Comparison of ENCODE assay signal across 8 mouse cellular contexts in the genomic region with DNA sequence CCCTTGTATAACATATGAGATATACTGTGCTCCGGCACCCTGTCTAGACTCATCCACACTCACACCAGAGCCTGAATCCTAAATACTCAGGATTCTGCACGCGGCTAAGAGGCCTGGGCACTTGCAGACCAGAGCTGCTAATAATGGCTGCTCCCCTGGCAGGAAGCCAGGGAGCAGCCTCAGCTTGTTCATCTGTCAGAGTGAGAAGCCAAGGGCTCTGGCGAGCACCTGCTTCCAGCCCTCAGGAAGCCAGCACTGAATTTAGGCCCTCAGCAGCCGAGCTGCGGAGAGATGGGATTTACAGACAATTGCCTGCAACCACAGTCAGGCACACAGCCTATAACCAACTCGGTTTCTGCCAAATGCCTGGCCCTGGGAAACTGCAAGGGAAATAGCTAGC. TPM values are rescaled to one million over a fixed set of nuclear protein-coding genes. Genes with fewer than 3 reads are reported as not detected.
A peak's percentile ranks its signal among the peaks of the same experiment; 100 is the strongest.
DNase-seq lines count a peak whose midpoint lies in the region; ATAC-seq and TF ChIP-seq lines count a peak whose summit lies in the region.

No protein-coding gene starts in this region.

- no peak overlapping the region for H3K4me3 ChIP-seq in C2C12 (ENCODE audit: insufficient read depth, poor library complexity, severe bottlenecking)
- H3K4me3 ChIP-seq in embryonic facial prominence, embryonic 15.5 days (replicated peaks): no peak overlapping the region
- H3K4me3 ChIP-seq in heart, embryonic 15.5 days: no peak overlapping the region
- no peak overlapping the region for H3K4me3 ChIP-seq in limb, embryonic 13.5 days
- H3K4me3 ChIP-seq in stomach, embryonic 16.5 days (replicated peaks; ENCODE audit: low read length): no peak overlapping the region

- H3K27ac ChIP-seq in embryonic facial prominence, embryonic 15.5 days (replicated peaks): no peak overlapping the region; the same call in 1 of the 2 replicates
- peak overlapping the region; percentile 82 for H3K27ac ChIP-seq in heart, embryonic 15.5 days
- H3K27ac ChIP-seq in limb, embryonic 13.5 days: peak overlapping the region; percentile 28; the same call in 1 of the 2 replicates
- H3K27ac ChIP-seq in stomach, embryonic 16.5 days (ENCODE audit: low read length): no peak overlapping the region

- 24% methylated on average over 7 of the region's 7 CpGs for WGBS in embryonic facial prominence, embryonic 15.5 days
- WGBS in heart, embryonic 15.5 days: 28% methylated on average over 7 of the region's 7 CpGs
- 38% methylated on average over 7 of the region's 7 CpGs for WGBS in limb, embryonic 13.5 days
- WGBS in stomach, embryonic 16.5 days: 38% methylated on average over 7 of the region's 7 CpGs

- H3K4me1 ChIP-seq in embryonic facial prominence, embryonic 15.5 days: peaks cover 37% of the 10 kb centered on the region
- H3K4me1 ChIP-seq in heart, embryonic 15.5 days (replicated peaks): peaks cover 32% of the 10 kb centered on the region
- peaks cover 36% of the 10 kb centered on the region for H3K4me1 ChIP-seq in limb, embryonic 13.5 days
- H3K4me1 ChIP-seq in stomach, embryonic 16.5 days (ENCODE audit: control insufficient read depth, insufficient read depth, low read length): peaks cover 11% of the 10 kb centered on the region

- TF ChIP-seq CTCF in C2C12 (IDR thresholded peaks at IDR 0.05; ENCODE audit: control insufficient read depth, insufficient read depth, insufficient read length): no peak

- ATAC-seq in embryonic facial prominence, embryonic 15.5 days (ENCODE audit: insufficient number of reproducible peaks, low FRiP score, low TSS enrichment, low read depth): peak; percentile 59
- ATAC-seq in heart, embryonic 15.5 days (replicated peaks; ENCODE audit: insufficient number of reproducible peaks, insufficient read depth, low FRiP score, low read depth): peak; percentile 76
- peak; percentile 81 for ATAC-seq in limb, embryonic 13.5 days (ENCODE audit: low FRiP score, low read depth)
- ATAC-seq in stomach, embryonic 16.5 days (ENCODE audit: insufficient read depth, low FRiP score): peak; percentile 69; the same call in 1 of the 2 replicates

- peak; percentile 8 for DNase-seq in adrenal gland, postnatal 10 days
- DNase-seq in adrenal gland, postnatal 4 days (ENCODE audit: low spot score in 2 of 2): no peak
- DNase-seq in thymus, postnatal 0 days (ENCODE audit: low spot score): no peak

- no peaks in the 10 kb centered on the region for H3K27me3 ChIP-seq in C2C12 (ENCODE audit: control insufficient read depth, insufficient read depth, insufficient read length)
- no peaks in the 10 kb centered on the region for H3K27me3 ChIP-seq in embryonic facial prominence, embryonic 15.5 days
- no peaks in the 10 kb centered on the region for H3K27me3 ChIP-seq in heart, embryonic 15.5 days
- H3K27me3 ChIP-seq in limb, embryonic 13.5 days: no peaks in the 10 kb centered on the region
- no peaks in the 10 kb centered on the region for H3K27me3 ChIP-seq in stomach, embryonic 16.5 days (ENCODE audit: control insufficient read depth, insufficient read depth, low read length)

- no peaks in the 10 kb centered on the region for H3K9me3 ChIP-seq in embryonic facial prominence, embryonic 15.5 days (replicated peaks)
- no peaks in the 10 kb centered on the region for H3K9me3 ChIP-seq in heart, embryonic 15.5 days (replicated peaks)
- no peaks in the 10 kb centered on the region for H3K9me3 ChIP-seq in limb, embryonic 13.5 days
- H3K9me3 ChIP-seq in stomach, embryonic 16.5 days (replicated peaks; ENCODE audit: control insufficient read depth, low read length): no peaks in the 10 kb centered on the region

- no peaks in the 10 kb centered on the region for H3K79me3 ChIP-seq in C2C12 (ENCODE audit: low read depth)

- H3K9ac ChIP-seq in embryonic facial prominence, embryonic 15.5 days: no peak overlapping the region
- H3K9ac ChIP-seq in heart, embryonic 15.5 days: no peak overlapping the region
- no peak overlapping the region for H3K9ac ChIP-seq in limb, embryonic 13.5 days
- no peak overlapping the region for H3K9ac ChIP-seq in stomach, embryonic 16.5 days (ENCODE audit: low read length)

- no peaks in the 10 kb centered on the region for H3K36me3 ChIP-seq in C2C12 (ENCODE audit: control insufficient read depth, insufficient read depth)
- no peaks in the 10 kb centered on the region for H3K36me3 ChIP-seq in embryonic facial prominence, embryonic 15.5 days
- no peaks in the 10 kb centered on the region for H3K36me3 ChIP-seq in heart, embryonic 15.5 days
- no peaks in the 10 kb centered on the region for H3K36me3 ChIP-seq in limb, embryonic 13.5 days
- H3K36me3 ChIP-seq in stomach, embryonic 16.5 days (ENCODE audit: control insufficient read depth, insufficient read depth, low read length): no peaks in the 10 kb centered on the region

- H3K4me2 ChIP-seq in embryonic facial prominence, embryonic 15.5 days (replicated peaks): no peak overlapping the region
- H3K4me2 ChIP-seq in heart, embryonic 15.5 days: 0 out of 2 replicates have a peak overlapping the region, but pooled peaks have one; percentile 3
- H3K4me2 ChIP-seq in limb, embryonic 13.5 days (replicated peaks): no peak overlapping the region
- no peak overlapping the region for H3K4me2 ChIP-seq in stomach, embryonic 16.5 days (ENCODE audit: low read depth, low read length)

- H3K79me2 ChIP-seq in C2C12 (ENCODE audit: control insufficient read depth, insufficient read depth): no peaks in the 10 kb centered on the region

- no peak overlapping the region for H3ac ChIP-seq in C2C12 (ENCODE audit: control insufficient read depth, insufficient read length, low read depth)

TF ChIP-seq in C2C12, 6 proteins besides CTCF, POLR2A, EP300 and RAD21:
- peak; percentile 85 for TF ChIP-seq MYOD1 (IDR thresholded peaks at IDR 0.05; ENCODE audit: control insufficient read depth, insufficient read length, low read depth)
- TF ChIP-seq MAX (IDR thresholded peaks at IDR 0.05): no peak
- TF ChIP-seq USF1 (IDR thresholded peaks at IDR 0.05; ENCODE audit: low read depth): no peak
- TF ChIP-seq MYOG (IDR thresholded peaks at IDR 0.05; ENCODE audit: control insufficient read depth, extremely low read depth, insufficient read length): no peak

RNA-seq across cellular contexts. Expression of a gene that starts 15.3 kb away (rescaled TPM):
- 100 to 1,000 TPM; 101 to 139 TPM for total RNA-seq in adrenal gland, postnatal 10 days (2021)
- total RNA-seq in adrenal gland, postnatal 4 days (2021): 100 to 1,000 TPM; 118 to 124 TPM
- polyA plus RNA-seq in C2C12 (2012; fragmentation: generic; extraction: Trizol): 5.1 TPM
- 85.7 and 89.2 TPM in 2 replicates for polyA plus RNA-seq in embryonic facial prominence, embryonic 15.5 days (2015; fragmentation: Nextera tagmentation; extraction: Ambion mirVana)
- polyA plus RNA-seq in heart, embryonic 15.5 days (2015; fragmentation: Nextera tagmentation; extraction: Ambion mirVana): 60.0 and 62.3 TPM in 2 replicates
- 119 and 121 TPM in 2 replicates for polyA plus RNA-seq in limb, embryonic 13.5 days (2015; fragmentation: Nextera tagmentation; extraction: Ambion mirVana)
- polyA plus RNA-seq in stomach, embryonic 16.5 days (2015; fragmentation: Nextera tagmentation; extraction: Ambion mirVana): 51.2 and 60.1 TPM in 2 replicates
- polyA plus RNA-seq in thymus, postnatal 0 days (2015; fragmentation: Nextera tagmentation; extraction: Ambion mirVana): 6.9 and 10.4 TPM in 2 replicates

Comparison
In these comparisons a context has a peak if more than half of its experiments do, and no peak if none do; other contexts are left out.
1. H3K27ac ChIP-seq: peak in heart, embryonic 15.5 days (single experiment) and limb, embryonic 13.5 days (single experiment); none in embryonic facial prominence, embryonic 15.5 days (single experiment) and stomach, embryonic 16.5 days (single experiment).
2. Peak in every context shown above with its lines, with median percentiles within 50 percentile points of each other: ATAC-seq.